Mouse (Mus musculus) limb, embryonic 15.5 days (tissue): ENCODE measurements around the gene Nrros. TPM values are rescaled to one million over a fixed set of nuclear protein-coding genes. Genes with fewer than 3 reads are reported as not detected.

ENCODE experiments used
- ATAC-seq: fragments of 200-750 bp; cut with Nextera tagmentation; 2 replicates; pipeline ENCODE4 v1.8.0; 2017; ENCODE audit warnings: low read depth, moderate TSS enrichment; ENCODE audit not compliant: insufficient number of reproducible peaks, low FRiP score, low TSS enrichment
- H3K27ac ChIP-seq: fragments of 300-500 bp; sonication (generic); 2 replicates; pipeline ENCODE4 v1.5.1; 2015; ENCODE audit warnings: moderate library complexity, mild to moderate bottlenecking, inconsistent platforms
- H3K27me3 ChIP-seq: fragments of 300-500 bp; sonication (generic); 2 replicates; pipeline ENCODE4 v1.6.1; 2015; ENCODE audit warnings: inconsistent platforms
- H3K36me3 ChIP-seq: fragments of 300-500 bp; sonication (generic); 2 replicates; pipeline ENCODE4 v1.6.1; 2015; ENCODE audit warnings: inconsistent platforms
- H3K4me1 ChIP-seq: fragments of 300-500 bp; sonication (generic); 2 replicates; pipeline ENCODE4 v1.6.1; 2015; ENCODE audit warnings: inconsistent platforms
- H3K4me2 ChIP-seq: fragments of 300-500 bp; sonication (generic); 2 replicates; pipeline ENCODE4 v1.6.1; 2015; ENCODE audit warnings: mild to moderate bottlenecking, inconsistent platforms
- H3K4me3 ChIP-seq: fragments of 300-500 bp; sonication (generic); 2 replicates; pipeline ENCODE4 v1.5.1; 2015; ENCODE audit warnings: mild to moderate bottlenecking, inconsistent platforms
- H3K9ac ChIP-seq: fragments of 300-500 bp; sonication (generic); 2 replicates; pipeline ENCODE4 v1.6.1; 2015; ENCODE audit warnings: inconsistent platforms
- H3K9me3 ChIP-seq: fragments of 300-500 bp; sonication (generic); 2 replicates; pipeline ENCODE4 v1.6.1; 2016; ENCODE audit warnings: inconsistent platforms
- WGBS: fragments of 180-500 bp; shearing (Covaris S2); methylation state at CpG from one replicate; pipeline ENCODE4 v1.1.7; 2015; 5-methylcytosine and 5-hydroxymethylcytosine counted together
- polyA plus RNA-seq: library from polyadenylated mRNA; unstranded; fragments of >200 nt; fragmentation: Nextera tagmentation; extraction: Ambion mirVana; gene quantifications from 2 replicates; pipeline ENCODE4 v1.2.1, GENCODE M21; 2015

The Nrros gene
- polyA plus RNA-seq: 21.3 and 23.0 TPM in 2 replicates

DNA sequence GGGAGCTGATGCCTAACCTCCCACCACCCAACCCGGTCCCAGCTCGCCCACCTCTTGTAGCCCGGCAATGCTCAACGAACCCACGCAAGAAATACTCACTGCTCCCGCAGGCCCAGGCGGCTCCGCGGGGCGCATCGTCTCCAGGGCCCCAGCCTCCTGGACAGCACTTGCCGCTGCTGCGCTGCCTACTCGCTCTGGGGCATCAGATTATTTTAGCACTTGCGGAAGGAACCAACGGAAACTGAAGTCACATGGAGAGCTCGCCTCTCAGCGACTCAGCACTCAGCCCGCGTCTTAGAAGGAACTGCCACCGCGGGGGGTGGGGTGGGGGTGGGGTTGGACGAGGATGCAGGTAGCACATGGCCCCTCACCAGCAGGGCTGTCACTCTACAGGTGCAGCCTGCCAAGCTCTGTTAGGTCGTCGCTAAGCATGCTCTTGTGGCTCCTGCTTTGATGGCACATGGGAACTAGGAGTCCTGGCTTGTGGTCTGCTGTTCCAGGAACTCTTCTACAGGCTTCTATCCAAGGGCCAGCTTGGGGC is at the start of gene Nrros:
Gene Nrros (minus strand): TSS at position 314 of the 541 bp plus-strand sequence.
- WGBS: under 1% methylated on average over 25 of the region's 25 CpGs

DNA sequence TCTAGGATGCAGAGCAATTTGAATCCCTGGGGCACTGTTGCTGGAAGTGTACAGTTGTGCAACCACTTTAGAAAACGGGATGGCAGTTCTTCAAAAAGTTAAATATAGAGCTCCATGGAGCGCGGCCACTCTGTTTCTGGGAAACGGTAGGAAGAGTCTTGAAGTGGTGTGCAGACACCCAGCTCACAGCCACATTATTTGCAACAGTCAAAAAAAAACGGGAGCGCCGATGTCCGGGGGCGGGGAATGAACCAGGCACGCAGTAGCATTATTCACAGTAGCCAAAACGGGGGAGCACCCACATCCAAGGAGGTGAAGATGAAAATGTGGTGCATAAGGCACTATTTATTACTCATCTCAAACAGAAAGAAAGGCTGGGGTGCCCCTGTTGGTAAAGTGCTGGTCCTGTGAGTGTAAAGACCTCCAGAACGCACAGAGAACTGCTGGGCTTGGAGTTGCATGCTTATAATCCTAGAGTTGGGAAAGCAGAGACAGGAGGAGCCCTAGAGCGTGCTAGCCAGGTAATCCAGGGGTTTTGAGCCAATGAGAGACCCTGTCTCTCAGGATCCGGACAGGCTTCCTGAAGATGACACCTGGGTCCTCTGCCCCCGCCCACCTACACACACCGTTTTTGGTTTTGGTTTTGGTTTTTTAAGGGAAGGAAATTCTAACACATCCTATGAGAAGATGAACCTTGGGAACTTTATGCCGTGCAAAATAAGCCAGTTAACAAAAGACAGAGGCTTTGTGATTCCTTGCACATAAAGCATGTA is 49.6 kb upstream of the Nrros start:
- ATAC-seq: no peak
- no peak overlapping the region for H3K9ac ChIP-seq
- no peak overlapping the region for H3K27ac ChIP-seq
- WGBS: 77% methylated on average over 17 of the region's 17 CpGs
- no peak overlapping the region for H3K4me2 ChIP-seq
- H3K27me3 ChIP-seq: no peaks in the 10 kb centered on the region
- no peaks in the 10 kb centered on the region for H3K9me3 ChIP-seq
- H3K4me3 ChIP-seq: no peak overlapping the region
- no peaks in the 10 kb centered on the region for H3K4me1 ChIP-seq
- no peaks in the 10 kb centered on the region for H3K36me3 ChIP-seq

More for the DNA sequence above, at the start of gene Nrros:
- Histone ChIP-seq H3K9me3 (no peaks in the 10 kb centered on the region), H3K27ac (no peak within 1 kb of the TSS), H3K9ac (0 out of 2 replicates have a peak within 1 kb of the TSS, but pooled peaks have one; percentile 35), H3K36me3 (no peaks in the 10 kb centered on the region), H3K4me3 (peak within 1 kb of the TSS; percentile 36), H3K4me1 (peaks cover 8% of the 10 kb centered on the region), H3K4me2 (peak within 1 kb of the TSS; percentile 63), H3K27me3 (no peaks in the 10 kb centered on the region; the same call in 1 of the 2 replicates)
- ATAC-seq: no peak

- no peak for ATAC-seq
- H3K9ac ChIP-seq: no peak overlapping the region
Measured at GRCm38 (mm10) chr16:32214156-32214555, 48.8 kb upstream of the Nrros start.

DNA sequence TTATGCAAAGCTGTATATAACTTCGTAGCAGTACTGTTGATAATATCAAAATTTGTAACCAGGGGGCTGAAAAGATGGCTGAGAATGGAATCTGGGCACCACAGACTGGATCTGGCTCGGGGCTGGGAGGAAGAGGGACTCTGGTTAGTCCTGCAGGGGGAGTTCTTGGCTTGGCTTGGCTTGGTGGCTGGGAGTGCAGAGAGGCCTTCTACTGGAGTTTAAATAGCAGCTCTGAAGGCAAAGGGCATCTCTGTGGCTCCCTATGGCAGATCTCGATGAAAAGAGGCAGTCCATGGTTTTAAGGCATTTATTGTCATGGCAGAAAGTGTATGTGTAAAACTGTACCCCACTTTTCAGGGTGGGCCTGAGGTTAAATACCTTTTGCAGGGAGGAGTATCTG is 39.5 kb upstream of the Nrros start:
- 63% methylated on average over 3 of the region's 3 CpGs for WGBS

More at GRCm38 (mm10) chr16:32214156-32214555, 48.8 kb upstream of the Nrros start:
- H3K4me2 ChIP-seq: no peak overlapping the region
- no peaks in the 10 kb centered on the region for H3K27me3 ChIP-seq
- no peaks in the 10 kb centered on the region for H3K36me3 ChIP-seq
- H3K27ac ChIP-seq: no peak overlapping the region
- H3K4me1 ChIP-seq: no peaks in the 10 kb centered on the region
- no peaks in the 10 kb centered on the region for H3K9me3 ChIP-seq
- H3K4me3 ChIP-seq: no peak overlapping the region

GRCm38 (mm10) chr16:32202681-32203080 is 37.3 kb upstream of the Nrros start:
- no peak overlapping the region for H3K27ac ChIP-seq
- no peaks in the 10 kb centered on the region for H3K9me3 ChIP-seq
- no peak overlapping the region for H3K9ac ChIP-seq
- H3K4me1 ChIP-seq: peaks cover 6% of the 10 kb centered on the region; the same call in 1 of the 2 replicates
- no peaks in the 10 kb centered on the region for H3K27me3 ChIP-seq
- H3K4me2 ChIP-seq: no peak overlapping the region
- no peak for ATAC-seq
- H3K36me3 ChIP-seq: no peaks in the 10 kb centered on the region
- 61% methylated on average over 6 of the region's 6 CpGs for WGBS
- no peak overlapping the region for H3K4me3 ChIP-seq

More for the DNA sequence above, 39.5 kb upstream of the Nrros start:
- Histone ChIP-seq H3K27me3 (no peaks in the 10 kb centered on the region), H3K4me1 (peaks cover 6% of the 10 kb centered on the region; the same call in 1 of the 2 replicates), H3K9me3 (no peaks in the 10 kb centered on the region), H3K9ac (no peak overlapping the region), H3K27ac (no peak overlapping the region), H3K36me3 (no peaks in the 10 kb centered on the region), H3K4me3 (no peak overlapping the region), H3K4me2 (no peak overlapping the region)
- no peak for ATAC-seq

GRCm38 (mm10) chr16:32201004-32201325 is 35.6 kb upstream of the Nrros start:
- no peaks in the 10 kb centered on the region for H3K9me3 ChIP-seq
- ATAC-seq: no peak
- peaks cover 6% of the 10 kb centered on the region; the same call in 1 of the 2 replicates for H3K4me1 ChIP-seq
- no peaks in the 10 kb centered on the region for H3K27me3 ChIP-seq
- peak overlapping the region; percentile 19; the same call in 1 of the 2 replicates for H3K4me3 ChIP-seq
- no peak overlapping the region for H3K9ac ChIP-seq
- no peaks in the 10 kb centered on the region for H3K36me3 ChIP-seq
- H3K4me2 ChIP-seq: peak overlapping the region; percentile 19; the same call in 1 of the 2 replicates
- peak overlapping the region; percentile 78; the same call in 1 of the 2 replicates for H3K27ac ChIP-seq
- 55% methylated on average over 9 of the region's 9 CpGs for WGBS

GRCm38 (mm10) chr16:32200256-32201003 is 35.0 kb upstream of the Nrros start:
- no peaks in the 10 kb centered on the region for H3K9me3 ChIP-seq
- no peak for ATAC-seq
- H3K9ac ChIP-seq: no peak overlapping the region
- peak overlapping the region; percentile 19 for H3K4me3 ChIP-seq
- no peaks in the 10 kb centered on the region for H3K36me3 ChIP-seq
- peak overlapping the region; percentile 19; the same call in 1 of the 2 replicates for H3K4me2 ChIP-seq
- peaks cover 6% of the 10 kb centered on the region; the same call in 1 of the 2 replicates for H3K4me1 ChIP-seq
- WGBS: 46% methylated on average over 21 of the region's 21 CpGs
- H3K27ac ChIP-seq: peak overlapping the region; percentile 78
- H3K27me3 ChIP-seq: no peaks in the 10 kb centered on the region

DNA sequence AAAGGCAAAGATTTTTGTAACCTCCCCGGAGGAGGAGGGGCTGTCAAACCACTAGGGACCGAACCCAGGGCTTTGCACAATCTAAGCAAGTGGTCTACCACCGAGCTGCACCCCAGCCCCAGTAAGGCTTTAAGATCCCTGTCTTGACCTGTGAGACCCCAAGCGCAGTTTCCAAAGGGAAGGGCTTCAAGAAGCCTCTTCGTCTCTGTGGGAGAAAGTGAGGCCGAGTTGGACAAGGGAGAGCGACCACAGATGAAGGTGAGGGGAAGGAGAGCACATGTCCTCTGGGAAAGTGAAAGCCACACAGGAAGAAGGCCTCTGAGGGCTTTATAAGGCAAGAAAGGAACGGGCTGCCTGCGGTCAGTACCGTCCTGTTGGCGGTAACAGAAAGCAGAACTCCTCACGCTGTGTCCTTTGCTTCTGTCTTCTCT is 24.6 kb upstream of the Nrros start:
- no peak for ATAC-seq
- 49% methylated on average over 12 of the region's 12 CpGs for WGBS

DNA sequence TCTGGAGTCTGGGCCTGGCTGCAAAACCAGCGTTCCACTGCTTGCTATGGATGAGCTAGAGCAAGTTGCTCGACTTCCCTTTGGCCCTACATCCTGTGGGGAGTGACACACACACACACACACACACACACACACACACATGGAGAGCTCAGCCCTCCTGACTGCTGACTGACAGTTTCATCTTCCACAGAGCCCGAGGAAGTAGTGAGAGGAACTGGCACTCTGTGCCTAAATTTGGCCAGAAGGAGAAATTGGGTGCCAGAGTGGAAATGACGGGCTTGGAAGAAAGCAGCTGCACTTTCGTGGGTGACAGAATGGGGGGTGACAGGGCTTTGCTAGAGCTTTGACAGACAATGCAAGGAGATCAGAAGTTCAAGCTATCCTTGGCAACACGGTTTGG is 23.7 kb upstream of the Nrros start:
- Histone ChIP-seq H3K4me2 (no peak overlapping the region), H3K27me3 (no peaks in the 10 kb centered on the region), H3K4me1 (no peaks in the 10 kb centered on the region), H3K27ac (no peak overlapping the region), H3K36me3 (no peaks in the 10 kb centered on the region), H3K4me3 (no peak overlapping the region), H3K9me3 (no peaks in the 10 kb centered on the region), H3K9ac (no peak overlapping the region)
- ATAC-seq: no peak
- WGBS: 58% methylated on average over 6 of the region's 6 CpGs

More for the DNA sequence above, 24.6 kb upstream of the Nrros start:
- Histone ChIP-seq H3K9ac (no peak overlapping the region), H3K36me3 (no peaks in the 10 kb centered on the region), H3K4me3 (no peak overlapping the region), H3K4me1 (no peaks in the 10 kb centered on the region), H3K27me3 (no peaks in the 10 kb centered on the region), H3K4me2 (no peak overlapping the region), H3K27ac (no peak overlapping the region), H3K9me3 (no peaks in the 10 kb centered on the region)

- ATAC-seq: no peak
- Histone ChIP-seq H3K36me3 (no peaks in the 10 kb centered on the region), H3K4me3 (no peak overlapping the region), H3K27ac (no peak overlapping the region), H3K27me3 (no peaks in the 10 kb centered on the region), H3K4me1 (no peaks in the 10 kb centered on the region), H3K9me3 (no peaks in the 10 kb centered on the region), H3K9ac (no peak overlapping the region), H3K4me2 (no peak overlapping the region)
- WGBS: 93% methylated on average over 5 of the region's 5 CpGs
Measured at GRCm38 (mm10) chr16:32186056-32186455, 20.7 kb upstream of the Nrros start.

- Histone ChIP-seq H3K36me3 (no peaks in the 10 kb centered on the region), H3K9me3 (no peaks in the 10 kb centered on the region), H3K4me3 (no peak within 1 kb of the TSS), H3K27me3 (no peaks in the 10 kb centered on the region), H3K27ac (no peak within 1 kb of the TSS), H3K4me2 (no peak within 1 kb of the TSS), H3K9ac (no peak within 1 kb of the TSS), H3K4me1 (peaks cover 3% of the 10 kb centered on the region; the same call in 1 of the 2 replicates)
- WGBS: 79% methylated on average over 6 of the region's 6 CpGs
- no peak for ATAC-seq
Measured at GRCm38 (mm10) chr16:32179333-32179901, 14.0 kb upstream of the Nrros start, which contains the start of gene Bex6. Gene Bex6 (plus strand): TSS chr16:32179823.
